Mouse (Mus musculus) C2C12 (cell line): ENCODE measurements around the gene Kctd5.

Experiments used
- CEBPB ChIP-seq: IDR thresholded peaks from one replicate; pipeline ENCODE4 v1.6.1; 2011; ENCODE audit warnings: low read depth, mild to moderate bottlenecking, control low read depth, moderate library complexity
- CTCF ChIP-seq: IDR thresholded peaks from one replicate; pipeline ENCODE4 v1.5.1; 2011; ENCODE audit not compliant: control insufficient read depth, insufficient read depth, insufficient read length
- FOSL1 ChIP-seq: IDR thresholded peaks from one replicate; pipeline ENCODE4 v1.8.0; 2011; ENCODE audit warnings: mild to moderate bottlenecking, low read length; ENCODE audit not compliant: poor library complexity, insufficient read depth, severe bottlenecking
- MAX ChIP-seq: IDR thresholded peaks from one replicate; pipeline ENCODE4 v1.6.1; 2011; ENCODE audit warnings: mild to moderate bottlenecking, control low read depth
- MYOD1 ChIP-seq: IDR thresholded peaks from one replicate; pipeline ENCODE4 v1.6.1; 2011; ENCODE audit warnings: low read depth; ENCODE audit not compliant: control insufficient read depth, insufficient read length
- MYOG ChIP-seq: IDR thresholded peaks from one replicate; pipeline ENCODE4 v1.6.1; 2011; ENCODE audit not compliant: control insufficient read depth, insufficient read length; ENCODE audit errors: extremely low read depth
- USF1 ChIP-seq: IDR thresholded peaks from one replicate; pipeline ENCODE4 v1.6.1; 2011; ENCODE audit warnings: low read depth, mild to moderate bottlenecking, control low read depth, moderate library complexity

DNA sequence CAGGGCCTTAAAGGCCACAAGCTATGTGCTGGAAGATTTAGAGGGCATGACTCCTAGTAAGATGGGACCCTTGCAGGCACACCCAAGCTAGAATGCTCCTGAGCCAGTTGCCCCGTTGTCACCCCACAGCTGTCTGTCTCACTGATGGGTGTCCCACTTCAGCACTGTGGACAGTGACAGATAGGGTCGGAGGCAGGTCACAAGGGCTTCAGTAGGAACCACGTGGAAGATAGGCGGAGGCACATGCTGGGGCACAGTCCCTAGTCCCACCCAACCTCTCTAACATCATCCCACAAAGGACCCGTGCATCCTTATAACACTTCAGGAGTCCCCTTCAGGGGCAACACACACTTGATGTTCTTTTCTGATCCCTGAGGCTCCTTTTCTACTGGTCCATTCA lies 27.3 kb downstream of the Kctd5 start:
- TF ChIP-seq CTCF (no peak), MAX (no peak), USF1 (no peak), MYOG (no peak), FOSL1 (no peak), MYOD1 (no peak), CEBPB (no peak)
